Mouse (Mus musculus) gastrocnemius, postnatal 4 days (tissue): ENCODE data around the gene Gm10518. TPM values are rescaled to one million over a fixed set of nuclear protein-coding genes. Genes with fewer than 3 reads are reported as not detected.
"Not testable (repeated sequence)": the region's sequence is repeated elsewhere in the genome, so short reads cannot be mapped to it uniquely, and the experiment has no call there.

Experiments
- DNase-seq, 2 experiments: peaks; one replicate each; pipeline ENCODE4 v3.0.0; 2021 to 2022; ENCODE audit warnings: low spot score in 2 of 2, mixed read lengths in 2 of 2
- long read RNA-seq, 2 experiments: library from polyadenylated mRNA; stranded (forward); transcript quantifications; one replicate each; pipeline ENCODE4 v2.0.0; 2021
- total RNA-seq, 2 experiments: library from RNA; stranded (reverse); gene quantifications; 2 replicates each; pipeline ENCODE4 v1.2.3; 2021

The Gm10518 gene
- not detected for total RNA-seq
- long read RNA-seq, experiment 1: 0 reads
- long read RNA-seq, experiment 2: 0 reads

- peak; percentile 36 to 72 for DNase-seq
Observed at GRCm38 (mm10) chr1:179802610-179803512, at the start of gene Gm10518. Gm10518 (plus strand) TSS chr1:179803376.

- DNase-seq: no peak
Observed at GRCm38 (mm10) chr1:179756477-179756876, 46.7 kb upstream of the Gm10518 start.

GRCm38 (mm10) chr1:179760086-179760485, 43.1 kb upstream of the Gm10518 start:
- DNase-seq: no peak

GRCm38 (mm10) chr1:179760553-179760952, 42.6 kb upstream of the Gm10518 start:
- no peak for DNase-seq

GRCm38 (mm10) chr1:179776831-179777230, 26.3 kb upstream of the Gm10518 start:
- DNase-seq: no peak

- DNase-seq: no peak
Observed at GRCm38 (mm10) chr1:179784098-179784497, 19.1 kb upstream of the Gm10518 start.

GRCm38 (mm10) chr1:179785502-179785901, 17.7 kb upstream of the Gm10518 start:
- no peak for DNase-seq

GRCm38 (mm10) chr1:179787281-179787680, 15.9 kb upstream of the Gm10518 start:
- DNase-seq: no peak

GRCm38 (mm10) chr1:179798794-179799193, 4.4 kb upstream of the Gm10518 start:
- no peak for DNase-seq

- DNase-seq: peak; percentile 97 to 99
Observed at GRCm38 (mm10) chr1:179803513-179804139, 450 bp downstream of the Gm10518 start, which contains the start of gene Ahctf1. Ahctf1 (minus strand) TSS chr1:179803680.

GRCm38 (mm10) chr1:179804140-179804881, 1.1 kb downstream of the Gm10518 start:
- peak in 1 of 2 experiments; percentile 21 for DNase-seq

- no peak for DNase-seq
Observed at GRCm38 (mm10) chr1:179805751-179806150, 2.6 kb downstream of the Gm10518 start.

GRCm38 (mm10) chr1:179807468-179807867, 4.3 kb downstream of the Gm10518 start:
- no peak for DNase-seq

GRCm38 (mm10) chr1:179808300-179808699, 5.1 kb downstream of the Gm10518 start:
- DNase-seq: no peak

GRCm38 (mm10) chr1:179813385-179813784, 10.2 kb downstream of the Gm10518 start:
- DNase-seq: no peak

GRCm38 (mm10) chr1:179814616-179815015, 11.4 kb downstream of the Gm10518 start:
- DNase-seq: no peak

GRCm38 (mm10) chr1:179818490-179819278, 15.5 kb downstream of the Gm10518 start:
- DNase-seq: not testable (repeated sequence)

- no peak for DNase-seq
Observed at GRCm38 (mm10) chr1:179824549-179824948, 21.4 kb downstream of the Gm10518 start.

GRCm38 (mm10) chr1:179828051-179828450, 24.9 kb downstream of the Gm10518 start:
- no peak for DNase-seq

- no peak for DNase-seq
Observed at GRCm38 (mm10) chr1:179828900-179829299, 25.7 kb downstream of the Gm10518 start.
